Mouse (Mus musculus) CH12.LX (cell line): ENCODE measurements around the gene Cdc37. TPM values are rescaled to one million over a fixed set of nuclear protein-coding genes. Genes with fewer than 3 reads are reported as not detected.

Source experiments
- DNase-seq: peaks from one replicate; pipeline ENCODE4 v3.0.0-alpha.2; 2013; ENCODE audit errors: extremely low read depth
- H3K27ac ChIP-seq: 2 replicates; pipeline ENCODE4 v1.5.1; 2012; ENCODE audit warnings: low read depth, mild to moderate bottlenecking, control low read depth, moderate library complexity; ENCODE audit not compliant: insufficient read depth
- H3K27me3 ChIP-seq: replicated peaks from 2 replicates; pipeline ENCODE3; 2012; ENCODE audit warnings: inconsistent platforms
- H3K36me3 ChIP-seq, 2 experiments: replicated peaks in 1 of 2; 2 replicates each; pipeline versions ENCODE3 to v1.6.1; 2012; ENCODE audit warnings: inconsistent platforms in 1 of 2, low read length in 1 of 2, mild to moderate bottlenecking in 1 of 2, mixed read lengths in 1 of 2, moderate library complexity in 1 of 2; ENCODE audit not compliant: control insufficient read depth in 1 of 2, insufficient read depth in 1 of 2
- H3K4me1 ChIP-seq, 2 experiments: 2 replicates each; pipeline ENCODE4 v1.6.1; 2012; ENCODE audit warnings: inconsistent platforms in 1 of 2, moderate library complexity in 1 of 2; ENCODE audit not compliant: insufficient read depth in 2 of 2, control insufficient read depth in 1 of 2
- H3K4me2 ChIP-seq: 2 replicates; pipeline ENCODE4 v1.6.1; 2012; ENCODE audit warnings: low read depth, mild to moderate bottlenecking, control low read depth; ENCODE audit not compliant: poor library complexity, insufficient read depth, severe bottlenecking
- H3K4me3 ChIP-seq, 3 experiments: fragments of 150-350 bp in 1 of 3; sonication (generic) in 1 of 3; replicated peaks in 1 of 3; 2 replicates each; pipeline versions ENCODE3 to v1.5.1; 2011 to 2012; ENCODE audit warnings: low read depth in 2 of 3, low read length in 2 of 3, mild to moderate bottlenecking in 2 of 3, moderate library complexity in 2 of 3, control low read depth in 1 of 3, improper control_type of control experiment in 1 of 3, inconsistent platforms in 1 of 3, mixed read lengths in 1 of 3; ENCODE audit not compliant: poor library complexity in 1 of 3
- H3K79me2 ChIP-seq: replicated peaks from 2 replicates; pipeline ENCODE4 v1.6.1; 2012; ENCODE audit warnings: mild to moderate bottlenecking, moderate library complexity; ENCODE audit not compliant: control insufficient read depth, poor library complexity, insufficient read depth, severe bottlenecking; ENCODE audit errors: extremely low read depth
- H3K9ac ChIP-seq: 2 replicates; pipeline ENCODE4 v1.6.1; 2012; ENCODE audit warnings: low read depth, mild to moderate bottlenecking, control low read depth, moderate library complexity; ENCODE audit not compliant: insufficient read depth
- H3K9me3 ChIP-seq: replicated peaks from 2 replicates; pipeline ENCODE3; 2012; ENCODE audit warnings: low read length, inconsistent platforms, mixed read lengths
- CHD1 ChIP-seq: IDR thresholded peaks from 2 replicates; pipeline ENCODE4 v1.6.1; 2012; ENCODE audit warnings: low read depth, low read length, improper control_type of control experiment, inconsistent platforms
- CHD2 ChIP-seq: IDR thresholded peaks from 2 replicates; pipeline ENCODE4 v1.6.1; 2011; ENCODE audit warnings: low read length, improper control_type of control experiment
- CTCF ChIP-seq, 2 experiments: IDR thresholded peaks in 1 of 2; conservative IDR thresholded peaks in 1 of 2; 2 replicates each; pipeline ENCODE4 v1.5.1; 2011 to 2012; ENCODE audit warnings: low read depth in 2 of 2, low read length in 2 of 2, improper control_type of control experiment in 1 of 2, inconsistent platforms in 1 of 2, mild to moderate bottlenecking in 1 of 2, moderate library complexity in 1 of 2
- ELF1 ChIP-seq: IDR thresholded peaks from 2 replicates; pipeline ENCODE4 v1.6.1; 2014; ENCODE audit warnings: low read depth, mild to moderate bottlenecking, inconsistent platforms, low read length, improper control_type of control experiment
- EP300 ChIP-seq: IDR thresholded peaks from 2 replicates; pipeline ENCODE4 v1.6.1; 2011; ENCODE audit warnings: low read length, improper control_type of control experiment
- GABPA ChIP-seq: IDR thresholded peaks from 2 replicates; pipeline ENCODE4 v1.6.1; 2012; ENCODE audit warnings: low read depth, low read length, improper control_type of control experiment, inconsistent platforms; ENCODE audit not compliant: insufficient replicate concordance
- HCFC1 ChIP-seq: IDR thresholded peaks from 2 replicates; pipeline ENCODE4 v1.6.1; 2012; ENCODE audit warnings: low read depth, mild to moderate bottlenecking, inconsistent platforms, low read length, improper control_type of control experiment
- IRF4 ChIP-seq: IDR thresholded peaks from 2 replicates; pipeline ENCODE4 v1.6.1; 2014; ENCODE audit warnings: low read depth, mild to moderate bottlenecking, inconsistent platforms, low read length, improper control_type of control experiment
- JUN ChIP-seq: IDR thresholded peaks from 2 replicates; pipeline ENCODE4 v1.6.1; 2011; ENCODE audit warnings: low read depth, mild to moderate bottlenecking, low read length, improper control_type of control experiment, moderate library complexity; ENCODE audit not compliant: insufficient read depth
- JUND ChIP-seq: conservative IDR thresholded peaks from 2 replicates; pipeline ENCODE4 v1.6.1; 2011; ENCODE audit warnings: low read depth, low read length, improper control_type of control experiment
- KAT2A ChIP-seq: IDR thresholded peaks from 2 replicates; pipeline ENCODE4 v1.6.1; 2012; ENCODE audit warnings: low read length, improper control_type of control experiment, inconsistent platforms; ENCODE audit not compliant: insufficient replicate concordance
- MAX ChIP-seq: IDR thresholded peaks from 2 replicates; pipeline ENCODE4 v1.6.1; 2011; ENCODE audit warnings: low read length, improper control_type of control experiment
- MAZ ChIP-seq: IDR thresholded peaks from 2 replicates; pipeline ENCODE4 v1.6.1; 2012; ENCODE audit warnings: low read depth, mild to moderate bottlenecking, inconsistent platforms, low read length, improper control_type of control experiment, moderate library complexity
- MEF2A ChIP-seq: IDR thresholded peaks from 2 replicates; pipeline ENCODE4 v1.6.1; 2014; ENCODE audit warnings: low read depth, mild to moderate bottlenecking, inconsistent platforms, low read length, improper control_type of control experiment, borderline replicate concordance
- MXI1 ChIP-seq: IDR thresholded peaks from 2 replicates; pipeline ENCODE4 v1.6.1; 2011; ENCODE audit warnings: mild to moderate bottlenecking, low read depth, low read length, improper control_type of control experiment
- MYC ChIP-seq: IDR thresholded peaks from 2 replicates; pipeline ENCODE4 v1.6.1; 2011; ENCODE audit warnings: low read depth, mild to moderate bottlenecking, improper control_type of control experiment, low read length
- NELFE ChIP-seq: IDR thresholded peaks from 2 replicates; pipeline ENCODE4 v1.6.1; 2011; ENCODE audit warnings: low read depth, low read length, improper control_type of control experiment
- NRF1 ChIP-seq: IDR thresholded peaks from 2 replicates; pipeline ENCODE4 v1.6.1; 2014; ENCODE audit warnings: low read depth, mild to moderate bottlenecking, inconsistent platforms, low read length, improper control_type of control experiment, moderate library complexity
- PAX5 ChIP-seq: IDR thresholded peaks from 2 replicates; pipeline ENCODE4 v1.6.1; 2012; ENCODE audit warnings: low read length, inconsistent platforms, mixed read lengths
- POLR2A ChIP-seq: IDR thresholded peaks from 2 replicates; pipeline ENCODE4 v1.6.1; 2011; ENCODE audit warnings: low read depth, mild to moderate bottlenecking, improper control_type of control experiment, low read length
- POLR2AphosphoS2 ChIP-seq: IDR thresholded peaks from 2 replicates; pipeline ENCODE4 v1.6.1; 2011; ENCODE audit warnings: low read depth, low read length, improper control_type of control experiment
- RAD21 ChIP-seq: IDR thresholded peaks from 2 replicates; pipeline ENCODE4 v1.6.1; 2011; ENCODE audit warnings: low read depth, mild to moderate bottlenecking, low read length, improper control_type of control experiment, moderate library complexity
- RCOR1 ChIP-seq: conservative IDR thresholded peaks from 2 replicates; pipeline ENCODE4 v1.6.1; 2012; ENCODE audit warnings: low read depth, mild to moderate bottlenecking, inconsistent platforms, low read length, improper control_type of control experiment
- SIN3A ChIP-seq: IDR thresholded peaks from 2 replicates; pipeline ENCODE4 v1.6.1; 2012; ENCODE audit warnings: low read length, improper control_type of control experiment, inconsistent platforms
- SMC3 ChIP-seq: IDR thresholded peaks from 2 replicates; pipeline ENCODE4 v1.6.1; 2011; ENCODE audit warnings: low read depth, low read length, improper control_type of control experiment
- TBP ChIP-seq: conservative IDR thresholded peaks from 2 replicates; pipeline ENCODE4 v1.6.1; 2011; ENCODE audit warnings: low read depth, low read length, improper control_type of control experiment
- TCF12 ChIP-seq: IDR thresholded peaks from 2 replicates; pipeline ENCODE4 v1.6.1; 2014; ENCODE audit warnings: low read depth, mild to moderate bottlenecking, inconsistent platforms, low read length, improper control_type of control experiment
- USF1 ChIP-seq: IDR thresholded peaks from 2 replicates; pipeline ENCODE4 v1.6.1; 2014; ENCODE audit warnings: low read depth, mild to moderate bottlenecking, inconsistent platforms, low read length, improper control_type of control experiment
- USF2 ChIP-seq: conservative IDR thresholded peaks from 2 replicates; pipeline ENCODE4 v1.6.1; 2011; ENCODE audit warnings: low read depth, low read length, improper control_type of control experiment
- ZC3H11A ChIP-seq: IDR thresholded peaks from 2 replicates; pipeline ENCODE4 v1.6.1; 2012; ENCODE audit warnings: low read depth, mild to moderate bottlenecking, inconsistent platforms, low read length, improper control_type of control experiment
- ZKSCAN1 ChIP-seq: IDR thresholded peaks from 2 replicates; pipeline ENCODE4 v1.6.1; 2012; ENCODE audit warnings: low read depth, inconsistent platforms, low read length, improper control_type of control experiment, borderline replicate concordance
- ZMIZ1 ChIP-seq: IDR thresholded peaks from 2 replicates; pipeline ENCODE4 v1.6.1; 2012; ENCODE audit warnings: low read depth, mild to moderate bottlenecking, inconsistent platforms, low read length, improper control_type of control experiment
- ZNF384 ChIP-seq: IDR thresholded peaks from 2 replicates; pipeline ENCODE4 v1.6.1; 2012; ENCODE audit warnings: low read depth, low read length, improper control_type of control experiment, inconsistent platforms
- dilution Hi-C: fragments of 300-500 bp; cut with MboI; formaldehyde crosslinking; loops from 2 replicates; pipeline ENCODE4 v1.14.3; 2020; ENCODE audit warnings: low sequenced_read_pairs; ENCODE audit not compliant: extremely low pct_unique_long_range_greater_than_20kb, extremely low pct_ligation_motif_present
- in situ Hi-C: fragments of 300-500 bp; cut with MboI; formaldehyde crosslinking; loops from 3 replicates; pipeline ENCODE4 v1.14.3; 2019; ENCODE audit warnings: low sequenced_read_pairs, low pct_ligation_motif_present, low pct_unique_long_range_greater_than_20kb, mixed read lengths
- polyA plus RNA-seq: library from polyadenylated mRNA; unstranded; fragments of >175 nt; gene quantifications from 2 replicates; pipeline ENCODE4 v1.2.1, GENCODE M21; 2012; ENCODE audit warnings: low read depth; ENCODE audit not compliant: insufficient read length
- total RNA-seq, 2 experiments: library from RNA; depleted of rRNA; stranded (reverse); fragments of 300-350 nt in 1 of 2; fragments of >200 nt in 1 of 2; gene quantifications; 2 replicates each; pipeline ENCODE4 v1.2.3; 2012 to 2014

Gene Cdc37
- total and polyA plus RNA-seq, 3 experiments, result 87.2 to 447 (median 230) TPM

DNA sequence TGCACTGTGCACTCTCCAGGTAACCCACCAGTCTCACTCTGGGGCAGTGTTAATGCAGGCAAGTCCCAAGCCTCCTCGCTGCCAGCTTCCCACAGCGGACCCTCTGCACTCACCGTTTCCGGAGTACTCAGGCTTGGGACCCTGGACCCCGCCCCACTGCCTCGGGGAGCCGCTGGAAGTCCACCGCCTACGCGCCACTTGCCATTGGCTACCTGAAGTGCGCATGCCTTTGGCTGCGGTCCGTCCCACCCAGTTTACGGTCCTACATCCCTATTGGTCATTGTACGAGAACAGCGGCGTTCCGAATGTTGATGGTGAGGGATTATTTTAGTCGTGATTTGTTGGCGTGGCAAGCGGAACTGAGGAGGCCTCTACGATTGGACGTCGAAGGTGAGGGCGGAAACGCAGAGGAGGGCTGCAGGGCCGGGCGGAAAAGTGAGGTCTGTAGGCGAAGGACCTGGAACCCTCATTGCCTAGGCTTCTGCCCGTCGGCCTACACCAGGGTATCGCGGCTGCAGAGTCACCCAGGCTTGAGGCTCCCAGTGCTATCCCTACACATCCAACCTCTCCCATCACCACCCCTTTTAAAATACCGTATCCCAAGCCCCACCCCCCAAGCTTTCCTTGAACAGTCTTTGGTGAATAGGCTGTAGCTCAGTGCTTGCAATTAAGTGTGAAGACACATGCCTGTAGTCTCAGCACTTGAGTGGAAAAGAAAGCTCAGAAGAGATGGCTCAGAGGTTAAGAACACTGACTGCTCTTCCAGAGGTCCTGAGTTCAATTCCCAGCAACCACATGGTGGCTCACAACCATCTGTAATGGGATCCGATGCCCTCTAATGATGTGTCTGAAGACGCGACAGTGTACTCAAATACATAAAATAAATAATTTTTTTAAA, 18.5 kb downstream of the Cdc37 start, which contains the start of gene Tyk2:
Gene Tyk2, minus strand, starts transcription at position 185 of the 898 bp plus-strand sequence.
- Histone ChIP-seq H3K4me2 (peak within 1 kb of the TSS; percentile 63), H3K79me2 (peaks cover 21% of the 10 kb centered on the region), H3K4me1 (peaks cover 33 to 73% of the 10 kb centered on the region in 2 experiments), H3K27me3 (no peaks in the 10 kb centered on the region), H3K36me3 (peaks cover 27 to 34% of the 10 kb centered on the region in 2 experiments), H3K27ac (peak within 1 kb of the TSS; percentile 98), H3K4me3 (peak within 1 kb of the TSS; percentile 65 to 82 (median 78)), H3K9me3 (no peaks in the 10 kb centered on the region), H3K9ac (peak within 1 kb of the TSS; percentile 86)
- DNase-seq, result peak; percentile 99
- no peak for TF ChIP-seq MEF2A
- TF ChIP-seq MAX, result peak; percentile 21; the same call in 1 of the 2 replicates
- no peak for TF ChIP-seq USF2
- TF ChIP-seq TCF12, result peak; percentile 70
- peak; percentile 91 for TF ChIP-seq SIN3A
- no peak; the same call in none of the 2 replicates for TF ChIP-seq MYC
- no peak for TF ChIP-seq CTCF (conservative IDR thresholded peaks at IDR 0.05 in 1 of 2, IDR thresholded peaks at IDR 0.05 in 1 of 2; ENCODE audit: low read depth in 2 of 2, low read length in 2 of 2)
- TF ChIP-seq HCFC1, result peak; percentile 92
- no peak for TF ChIP-seq ZNF384
- TF ChIP-seq JUN, result no peak
- peak; percentile 90 for TF ChIP-seq CHD2
- TF ChIP-seq POLR2A, result peak; percentile 82
- TF ChIP-seq ELF1, result peak; percentile 100
- TF ChIP-seq POLR2AphosphoS2, result peak; percentile 87
- no peak for TF ChIP-seq IRF4
- TF ChIP-seq ZMIZ1, result no peak; the same call in 1 of the 2 replicates
- TF ChIP-seq KAT2A, result peak; percentile 87; the same call in 1 of the 2 replicates
- no peak for TF ChIP-seq PAX5
- TF ChIP-seq TBP, result peak; percentile 91
- no peak for TF ChIP-seq RCOR1
- peak; percentile 51; the same call in 1 of the 2 replicates for TF ChIP-seq CHD1
- no peak for TF ChIP-seq ZKSCAN1
- TF ChIP-seq MXI1, result peak; percentile 71
- no peak for TF ChIP-seq SMC3
- TF ChIP-seq ZC3H11A, result no peak
- TF ChIP-seq USF1, result no peak
- no peak for TF ChIP-seq RAD21
- peak; percentile 73 for TF ChIP-seq NELFE
- no peak for TF ChIP-seq EP300
- TF ChIP-seq JUND, result no peak
- TF ChIP-seq MAZ, result 0 out of 2 replicates have a peak, but pooled peaks have one; percentile 29
- TF ChIP-seq GABPA, result no peak; the same call in 1 of the 2 replicates
- peak; percentile 92 for TF ChIP-seq NRF1
- dilution Hi-C loops (no loop called here), in situ Hi-C loops (loop anchor here (5.0 kb wide), 1 partner anchor 39 kb away; the partner anchor contains the start of genes Gm38431 and Raver1)
